Mouse (Mus musculus) erythroblast, embryonic 14.5 days (primary cell): ENCODE results near the gene Synpo2.

Source experiments
- GATA1 ChIP-seq: IDR thresholded peaks from 2 replicates; pipeline ENCODE4 v1.6.1; 2012; ENCODE audit warnings: low read length, inconsistent platforms, mixed read lengths
- TAL1 ChIP-seq: IDR thresholded peaks from 3 replicates; pipeline ENCODE4 v1.6.1; 2012; ENCODE audit warnings: low read length, inconsistent platforms, mixed read lengths

GRCm38 (mm10) chr3:123231639-123232038 is 4.3 kb downstream of the Synpo2 start:
- TF ChIP-seq GATA1 (no peak), TAL1 (no peak)
